Mouse (Mus musculus): Measurements from ENCODE around the gene Med28. TPM values are rescaled to one million over a fixed set of nuclear protein-coding genes. Genes with fewer than 3 reads are reported as not detected.

Gene Med28
- total RNA-seq, 2 experiments from 2014 or later: 81.9 to 83.8 TPM

DNA sequence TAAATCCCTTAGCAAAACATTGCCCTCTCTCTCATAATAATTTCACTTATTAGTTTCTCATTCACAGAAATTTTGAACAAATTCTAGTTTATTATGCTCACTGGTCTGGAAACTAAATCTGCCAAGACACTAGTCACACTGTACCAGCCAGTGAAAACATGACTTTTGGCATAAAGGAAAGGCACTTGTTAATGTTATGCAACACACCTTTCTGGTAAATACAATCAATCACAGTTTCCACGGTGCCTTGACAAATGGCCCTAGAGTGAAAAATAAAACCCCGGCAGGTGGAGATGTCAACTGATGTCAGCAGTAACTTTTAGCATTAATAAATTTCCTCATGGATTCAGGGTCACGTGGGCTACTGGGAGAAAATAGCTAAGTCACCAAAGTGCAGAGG is 56.7 kb downstream of the Med28 start:
- no peak for DNase-seq (ENCODE audit: extremely low spot score in 1 of 2, low spot score in 2 of 2)
- intact Hi-C loops (cut with DNase I): no loop called here

DNA sequence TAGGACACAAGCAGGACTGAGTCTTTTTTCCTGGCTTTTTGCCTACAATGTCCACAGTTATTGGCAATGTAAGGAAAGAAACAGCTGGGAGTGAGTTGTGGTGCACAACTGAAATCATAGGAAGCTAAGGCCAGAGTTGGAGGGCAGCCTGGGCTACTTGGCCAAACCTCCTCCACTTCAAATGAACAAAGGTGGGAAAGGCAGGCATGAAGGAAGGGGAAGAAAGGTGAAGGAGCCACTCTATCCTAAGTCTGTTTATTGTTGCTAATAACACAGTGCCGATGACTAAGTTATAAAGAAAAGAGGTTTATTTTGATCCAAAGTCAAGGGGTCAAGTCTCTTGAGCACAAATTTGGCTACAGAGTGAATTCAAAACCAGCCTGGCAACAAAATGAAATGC is 57.3 kb downstream of the Med28 start:
- DNase-seq (ENCODE audit: extremely low spot score in 1 of 2, low spot score in 2 of 2): no peak
- intact Hi-C loops (cut with DNase I): no loop called here

Other genes with a start within 250 kb of the Med28 start
- gene Qdpr, start 70.0 kb upstream of the Med28 start, total RNA-seq (2021): 10 to 100 TPM; 86.0 to 92.7 TPM
- under 1 TPM in 1 of 2 experiments, not detected in 1; 0.36 TPM for gene Clrn2, start 66.5 kb upstream of the Med28 start, total RNA-seq (2021)
- gene Lap3, start 26.9 kb upstream of the Med28 start, total RNA-seq (2021): 10 to 100 TPM; 37.3 to 39.5 TPM
- gene Fam184b, start 119.4 kb downstream of the Med28 start, total RNA-seq (2021): 10 to 100 TPM; 20.2 to 22.0 TPM
- 1 to 10 TPM; 1.9 to 2.4 TPM for gene Ncapg, start 149.7 kb downstream of the Med28 start, total RNA-seq (2021)

Measured in left cerebral cortex, postnatal 10 days (tissue).